Mouse (Mus musculus) mouse trophoblast stem cell (cell line): Measurements from ENCODE around the gene Ablim2.

ENCODE experiments used
- in situ Hi-C, 2 experiments: fragments of 300-500 bp; cut with MseI, MboI; formaldehyde crosslinking; loops; 2 replicates in 1 of 2; 3 replicates in 1 of 2; pipeline ENCODE4 v1.15.1; 2025

Ablim2 gene

GRCm38 (mm10) chr5:35768997-35769396 is 11.3 kb downstream of the Ablim2 start:
- in situ Hi-C loops: no loop called here

- in situ Hi-C loops: no loop called here
These were observed 12.6 kb downstream of the Ablim2 start for GRCm38 (mm10) chr5:35770246-35770645.

DNA sequence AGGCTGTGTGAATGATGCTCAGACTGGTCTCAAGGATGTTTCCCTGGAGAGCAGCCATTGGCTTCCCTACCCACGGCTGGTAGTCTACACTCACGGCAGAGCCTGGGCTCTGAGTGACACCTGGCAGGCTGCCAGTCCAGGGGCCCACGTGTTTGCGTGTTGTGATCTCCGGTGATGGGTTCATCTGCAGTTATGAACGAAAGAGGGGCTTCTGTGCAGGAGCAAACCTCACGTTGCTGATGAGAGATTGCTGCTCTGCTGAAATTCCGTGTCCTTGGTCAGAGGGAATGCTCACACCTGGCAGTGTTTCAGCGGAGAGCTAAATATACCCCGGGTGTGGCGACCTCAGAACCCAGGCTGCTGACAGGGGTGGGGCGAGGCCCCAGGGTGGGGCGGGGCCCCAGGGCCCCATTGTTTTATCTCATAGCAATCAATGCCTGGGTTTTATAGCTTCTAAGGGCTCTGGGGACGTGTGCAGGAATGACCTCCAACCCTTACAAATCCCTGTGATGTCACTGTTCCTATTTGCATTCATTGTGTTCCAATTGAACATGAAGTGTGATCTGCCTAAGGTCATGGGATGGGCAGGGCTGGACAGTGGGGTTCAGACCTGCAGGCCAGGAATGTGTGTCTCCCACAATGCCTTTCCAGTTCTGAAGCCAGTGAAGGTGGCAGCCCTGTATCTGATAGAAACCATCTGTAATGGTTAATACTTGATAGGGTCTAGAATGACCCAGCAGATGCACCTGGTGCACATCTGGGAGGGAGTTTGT is 13.4 kb downstream of the Ablim2 start:
- in situ Hi-C loops: no loop called here

DNA sequence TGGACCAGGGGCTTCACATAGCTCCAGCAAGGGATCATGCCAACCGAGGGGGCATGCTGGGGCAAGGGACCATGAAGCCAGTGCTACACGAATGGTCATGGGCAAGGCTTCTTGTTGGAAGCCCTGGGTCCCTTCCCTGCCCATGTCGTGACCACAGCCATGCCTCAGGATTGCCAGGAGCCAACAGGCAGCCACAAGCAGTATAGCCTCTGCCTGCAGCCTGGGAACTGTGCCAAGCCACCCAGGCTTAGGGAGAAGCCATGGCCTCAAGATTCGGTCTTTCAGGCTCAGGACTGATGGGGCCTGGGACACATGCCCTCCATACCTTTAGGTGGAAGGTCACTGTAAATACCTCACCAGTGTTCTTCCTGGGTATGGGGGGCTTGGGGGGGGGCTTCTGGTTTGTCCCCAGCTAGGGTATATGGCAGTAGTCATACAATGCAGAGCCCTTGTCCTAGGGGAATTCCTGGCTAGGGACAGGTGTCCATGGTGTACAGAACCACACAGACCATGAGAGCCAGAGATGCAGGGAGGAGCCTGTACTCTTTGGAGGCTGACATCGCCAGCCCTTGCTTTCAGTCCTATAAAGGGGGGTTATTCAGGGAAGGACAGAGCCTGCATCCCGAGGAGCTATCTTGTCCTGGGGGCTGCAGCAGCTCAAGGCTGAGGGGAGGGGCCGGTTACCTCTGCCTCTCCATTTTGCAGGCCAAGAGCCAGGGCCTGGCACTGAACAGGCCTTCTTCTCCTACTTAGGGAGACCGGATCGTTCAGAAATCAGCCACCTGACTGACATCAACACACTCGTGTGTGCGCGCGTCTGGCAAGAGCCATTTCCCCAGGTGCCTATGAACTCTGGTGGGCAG is 15.8 kb downstream of the Ablim2 start:
- in situ Hi-C loops: no loop called here

GRCm38 (mm10) chr5:35774137-35774424 is 16.4 kb downstream of the Ablim2 start:
- in situ Hi-C loops: no loop called here

DNA sequence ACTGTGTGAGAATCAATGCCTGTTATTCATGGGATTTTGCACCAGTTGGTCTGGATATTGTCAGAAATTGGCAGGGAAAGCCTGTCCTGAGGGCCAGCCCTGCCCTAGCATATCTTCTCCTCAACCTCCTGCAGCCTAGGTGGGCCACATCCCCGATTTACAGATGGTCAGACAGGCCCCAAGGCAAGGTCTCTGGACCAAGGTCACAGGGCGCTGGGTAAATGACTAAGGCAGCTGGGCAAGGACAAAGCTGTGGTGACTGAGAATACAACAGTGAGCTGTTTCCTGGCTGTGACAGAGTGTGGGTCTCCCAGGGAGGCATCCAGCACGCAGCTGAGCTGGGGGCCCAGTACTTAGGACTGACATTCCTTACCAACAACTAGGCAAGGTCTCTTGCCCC is 23.4 kb downstream of the Ablim2 start:
- in situ Hi-C loops: no loop called here

GRCm38 (mm10) chr5:35782648-35783180 is 25.0 kb downstream of the Ablim2 start:
- in situ Hi-C loops: no loop called here

DNA sequence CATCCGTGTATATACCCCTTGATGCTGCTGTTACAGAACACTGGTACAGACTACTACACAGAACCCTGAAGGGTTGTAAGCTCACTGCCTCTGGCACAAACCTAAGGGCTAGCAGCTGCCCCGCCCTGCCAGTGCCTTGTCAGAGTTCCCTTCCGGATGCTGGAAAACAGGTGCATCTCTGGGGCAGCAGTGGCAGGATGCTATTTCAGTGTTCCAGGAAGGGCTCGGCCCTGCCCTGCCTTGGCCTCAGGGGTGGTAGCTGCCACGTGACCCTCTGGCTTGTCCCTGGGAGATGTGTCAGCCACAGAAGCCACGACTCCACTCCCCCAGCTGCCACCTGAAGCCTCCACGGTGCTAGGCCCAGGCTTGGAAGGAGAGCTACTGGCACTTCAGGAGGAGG is 28.2 kb downstream of the Ablim2 start:
- in situ Hi-C loops: no loop called here

DNA sequence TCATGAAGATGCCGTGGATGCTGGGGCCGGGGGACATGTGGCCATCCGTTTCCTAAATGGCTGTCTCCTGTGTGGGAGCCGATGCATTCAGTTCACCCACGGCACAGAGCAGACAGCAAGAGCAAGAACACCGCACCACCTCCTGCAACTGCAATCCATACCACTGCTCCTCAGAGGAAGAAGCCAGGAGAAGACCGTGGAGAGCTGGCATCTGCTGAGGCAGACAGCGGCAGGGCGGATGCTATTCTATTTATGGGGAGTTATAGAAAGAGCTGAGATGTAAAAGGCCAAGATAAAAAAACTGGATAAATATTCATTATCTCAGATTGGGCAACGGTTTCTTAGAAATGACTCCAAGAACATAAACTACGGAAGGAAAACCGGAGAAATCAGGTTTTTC is 30.2 kb downstream of the Ablim2 start:
- in situ Hi-C loops: no loop called here

DNA sequence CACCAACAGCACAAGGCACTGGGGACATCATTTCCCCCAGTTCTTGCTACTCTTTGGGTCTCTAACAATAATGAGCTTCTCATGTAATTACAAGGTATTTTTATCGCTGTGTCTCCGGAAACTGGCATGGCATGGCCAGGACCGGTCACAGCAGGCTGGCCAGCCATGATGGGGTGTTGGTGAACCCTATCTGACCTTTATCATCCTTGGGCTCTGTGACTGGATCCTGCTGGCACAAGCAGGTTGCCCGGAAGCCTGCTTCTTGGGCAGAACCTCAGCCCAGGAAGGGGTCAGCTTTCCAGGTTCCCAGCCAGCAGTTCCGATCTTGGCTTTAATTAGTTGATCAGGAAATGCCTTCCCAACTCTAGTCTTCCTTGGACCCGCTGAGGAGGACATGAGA is 31.0 kb downstream of the Ablim2 start:
- in situ Hi-C loops: no loop called here

DNA sequence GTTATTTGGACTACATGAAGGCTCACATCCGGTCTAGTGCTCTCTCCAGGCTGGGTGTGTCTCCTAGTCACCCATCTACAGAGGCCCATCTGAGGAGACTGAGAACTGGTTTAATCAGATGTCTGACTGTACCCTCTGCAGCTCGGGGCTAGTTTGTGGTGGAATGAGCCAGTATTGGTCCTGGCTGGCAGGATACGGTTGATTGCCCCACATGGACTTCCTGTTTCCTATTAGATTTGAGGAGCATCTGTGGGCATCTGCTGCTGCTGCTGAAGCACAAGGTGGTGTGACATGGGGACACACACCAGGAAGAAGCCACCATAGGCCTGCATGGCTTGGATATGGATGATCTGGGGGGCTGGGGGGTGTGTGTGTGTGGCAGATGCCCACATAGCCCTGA is 32.0 kb downstream of the Ablim2 start:
- in situ Hi-C loops: no loop called here

DNA sequence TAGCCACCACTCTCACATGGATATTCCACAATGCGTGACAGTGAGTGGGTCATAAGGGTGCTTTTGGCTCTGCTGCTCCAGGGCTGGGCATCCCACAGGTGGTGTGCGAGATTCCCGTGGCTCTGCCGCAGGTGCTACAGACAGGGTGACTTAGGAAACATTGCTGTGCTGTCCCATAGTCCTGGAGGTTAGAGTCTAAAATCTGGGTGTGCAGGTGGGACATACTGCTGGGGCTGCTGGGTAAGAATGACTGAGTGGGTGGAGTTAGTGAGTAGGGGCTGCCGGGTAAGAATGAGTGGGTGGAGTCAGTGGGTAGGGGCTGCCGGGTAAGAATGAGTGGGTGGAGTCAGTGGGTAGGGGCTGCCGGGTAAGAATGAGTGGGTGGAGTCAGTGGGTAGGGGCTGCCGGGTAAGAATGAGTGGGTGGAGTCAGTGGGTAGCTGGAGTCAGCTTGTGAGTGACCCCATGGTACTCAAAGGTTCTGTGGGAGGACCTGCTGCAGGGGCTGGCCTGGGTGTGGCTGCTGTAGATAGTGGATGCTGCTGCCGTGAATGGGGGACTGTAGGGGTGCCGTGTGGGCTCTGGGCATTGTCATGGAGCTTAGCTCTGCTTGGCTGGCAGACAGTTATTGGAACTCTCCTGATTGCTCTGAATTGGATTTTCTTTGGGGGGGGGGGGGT is 32.8 kb downstream of the Ablim2 start:
- in situ Hi-C loops: no loop called here

- in situ Hi-C loops: no loop called here
These were observed 36.3 kb downstream of the Ablim2 start for GRCm38 (mm10) chr5:35793971-35794370.

GRCm38 (mm10) chr5:35794942-35795341 is 37.3 kb downstream of the Ablim2 start:
- in situ Hi-C loops: loop anchor here in 1 of 2 experiments (5.0 kb wide), 1 partner anchor 67 kb away; no protein-coding TSS in a partner anchor

DNA sequence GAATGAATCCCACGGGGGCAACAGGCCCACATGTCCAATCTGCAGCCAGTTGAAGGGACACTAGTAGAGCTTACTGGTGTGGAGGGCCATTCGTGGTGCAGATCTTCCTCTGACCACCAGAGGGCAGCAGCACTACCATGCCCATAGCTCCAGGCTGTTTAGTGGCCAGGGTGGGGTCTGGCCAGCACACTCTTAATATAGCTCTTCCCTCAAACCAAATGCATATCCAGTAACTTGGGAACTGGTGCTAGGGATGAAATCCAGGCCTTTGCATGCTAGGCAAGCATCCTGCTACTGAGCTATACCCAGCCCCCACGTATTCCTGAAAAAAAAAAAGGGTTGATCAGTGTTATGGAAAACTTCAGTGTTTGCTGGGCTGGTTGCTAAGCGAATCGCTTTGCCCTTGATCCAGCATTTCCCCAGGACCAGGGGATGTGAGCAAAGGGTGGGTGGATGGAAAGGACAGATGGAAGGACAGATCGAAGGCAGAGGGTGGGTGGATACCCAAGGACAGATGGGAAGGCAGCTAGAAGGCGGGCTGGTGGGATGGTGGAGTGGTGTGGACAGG is 37.9 kb downstream of the Ablim2 start:
- in situ Hi-C loops: loop anchor here in 1 of 2 experiments (5.0 kb wide), 1 partner anchor 67 kb away; no protein-coding TSS in a partner anchor

DNA sequence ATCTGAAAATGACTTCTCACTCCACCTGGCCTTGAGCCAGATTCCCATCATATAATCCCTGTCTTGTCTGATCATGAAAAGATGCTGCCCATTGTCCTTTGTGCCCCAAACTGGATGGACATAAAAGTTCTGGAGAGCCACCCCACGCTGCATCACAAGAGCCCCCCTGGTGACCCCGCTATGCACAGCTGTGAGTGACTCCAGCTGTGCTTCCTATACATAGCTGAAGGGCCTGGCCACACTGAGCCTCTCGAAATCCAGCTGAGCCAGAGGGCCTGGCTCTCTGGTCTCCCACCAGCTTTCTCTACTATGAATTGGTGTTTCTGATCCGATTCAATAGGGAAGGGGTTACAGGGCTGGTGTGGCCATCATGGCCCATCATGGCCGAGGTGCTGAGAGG is 38.5 kb downstream of the Ablim2 start:
- in situ Hi-C loops: loop anchor here in 1 of 2 experiments (5.0 kb wide), 1 partner anchor 66 kb away; no protein-coding TSS in a partner anchor

DNA sequence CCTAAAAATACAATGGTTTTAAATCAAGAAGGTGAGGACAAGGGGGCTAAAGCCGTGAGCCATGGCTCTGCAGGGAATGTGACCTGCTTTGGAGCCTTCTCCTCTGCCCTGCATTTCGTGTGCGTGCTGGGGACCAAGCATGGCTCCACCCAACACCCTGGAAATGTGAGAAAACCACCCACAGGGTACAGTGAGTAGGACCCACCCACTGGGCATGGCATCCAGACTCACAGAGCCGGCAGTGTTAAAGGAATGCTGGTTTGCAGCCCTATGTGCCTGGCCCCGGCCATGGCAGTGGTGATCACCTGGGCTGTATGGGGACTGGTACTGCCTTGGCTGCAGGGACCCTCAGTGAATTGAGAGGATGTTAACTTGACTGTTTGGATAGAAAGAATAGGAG is 41.4 kb downstream of the Ablim2 start:
- in situ Hi-C loops: loop anchor here in 1 of 2 experiments (5.0 kb wide), 1 partner anchor 63 kb away; no protein-coding TSS in a partner anchor

DNA sequence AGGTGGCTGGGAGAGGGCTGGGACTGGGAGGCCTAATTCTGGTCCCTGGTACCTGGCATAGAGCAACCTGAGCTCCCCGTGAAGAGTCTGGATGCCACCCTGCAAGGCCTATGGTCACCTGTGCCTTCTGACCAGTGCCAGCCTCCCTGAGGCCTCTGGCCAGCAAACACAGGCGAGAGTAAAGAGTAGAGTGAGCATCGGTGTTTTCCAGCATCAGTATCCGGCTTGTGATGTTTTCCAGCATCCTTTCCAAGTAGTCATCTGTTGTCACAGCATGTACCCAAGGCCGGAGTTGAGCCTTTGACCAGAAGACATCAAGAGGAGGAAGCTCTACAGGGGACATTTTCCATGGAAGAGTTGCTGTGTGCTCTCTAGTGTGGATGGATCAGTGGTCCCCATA is 45.7 kb downstream of the Ablim2 start:
- in situ Hi-C loops: no loop called here

- in situ Hi-C loops: no loop called here
These were observed 47.0 kb downstream of the Ablim2 start for GRCm38 (mm10) chr5:35804685-35805084.

- in situ Hi-C loops: no loop called here
These were observed 47.5 kb downstream of the Ablim2 start for GRCm38 (mm10) chr5:35805209-35805608.

DNA sequence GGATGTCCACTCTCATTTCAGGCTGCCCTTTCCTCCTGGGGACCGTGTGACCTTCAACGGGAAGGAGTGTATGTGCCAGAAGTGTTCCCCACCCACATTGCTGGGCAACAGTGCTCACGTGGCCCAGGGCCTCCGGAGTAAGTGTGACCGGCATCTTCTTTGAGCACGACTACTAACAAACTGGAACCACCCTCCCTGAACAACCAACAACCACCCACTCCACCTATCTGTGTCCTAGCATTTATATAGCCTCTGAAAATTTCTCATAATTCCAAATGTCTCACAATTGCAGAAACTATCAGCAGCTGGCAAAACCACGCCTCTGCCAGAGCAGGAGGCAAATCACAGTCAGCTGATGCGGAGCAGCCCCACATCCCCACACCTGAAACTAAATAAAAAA is 49.3 kb downstream of the Ablim2 start:
- in situ Hi-C loops: no loop called here

GRCm38 (mm10) chr5:35810526-35810925 is 52.8 kb downstream of the Ablim2 start:
- in situ Hi-C loops: no loop called here
